Mouse (Mus musculus) megakaryocyte, embryonic 14.5 days (primary cell): ENCODE data around the gene AC109138.7. TPM values are rescaled to one million over a fixed set of nuclear protein-coding genes. Genes with fewer than 3 reads are reported as not detected.
"Not testable (repeated sequence)": the region's sequence is repeated elsewhere in the genome, so short reads cannot be mapped to it uniquely, and the experiment has no call there.

Experiments
- H3K27me3 ChIP-seq: replicated peaks from 2 replicates; pipeline ENCODE3; 2012; ENCODE audit warnings: inconsistent platforms
- H3K36me3 ChIP-seq: replicated peaks from 2 replicates; pipeline ENCODE3; 2012; ENCODE audit warnings: low read length, inconsistent platforms, mixed read lengths
- H3K4me1 ChIP-seq: 2 replicates; pipeline ENCODE4 v1.6.1; 2012; ENCODE audit warnings: inconsistent platforms
- H3K4me3 ChIP-seq: replicated peaks from 2 replicates; pipeline ENCODE3; 2012; ENCODE audit warnings: moderate library complexity, mild to moderate bottlenecking, inconsistent platforms
- H3K9me3 ChIP-seq: 2 replicates; pipeline ENCODE4 v1.6.1; 2012; ENCODE audit warnings: inconsistent platforms
- FLI1 ChIP-seq: IDR thresholded peaks from 2 replicates; pipeline ENCODE4 v1.6.1; 2012; ENCODE audit warnings: low read length, inconsistent platforms, mixed read lengths
- GATA1 ChIP-seq: IDR thresholded peaks from 3 replicates; pipeline ENCODE4 v1.6.1; 2012; ENCODE audit warnings: mixed read lengths, low read length, inconsistent platforms, borderline replicate concordance
- polyA plus RNA-seq: library from polyadenylated mRNA; stranded (reverse); fragments of >175 nt; gene quantifications from 2 replicates; pipeline ENCODE4 v1.2.3, GENCODE M21; 2012; ENCODE audit warnings: low replicate concordance; ENCODE audit not compliant: insufficient read depth

AC109138.7 gene
- polyA plus RNA-seq, 1 experiment, result 73.0 TPM

DNA sequence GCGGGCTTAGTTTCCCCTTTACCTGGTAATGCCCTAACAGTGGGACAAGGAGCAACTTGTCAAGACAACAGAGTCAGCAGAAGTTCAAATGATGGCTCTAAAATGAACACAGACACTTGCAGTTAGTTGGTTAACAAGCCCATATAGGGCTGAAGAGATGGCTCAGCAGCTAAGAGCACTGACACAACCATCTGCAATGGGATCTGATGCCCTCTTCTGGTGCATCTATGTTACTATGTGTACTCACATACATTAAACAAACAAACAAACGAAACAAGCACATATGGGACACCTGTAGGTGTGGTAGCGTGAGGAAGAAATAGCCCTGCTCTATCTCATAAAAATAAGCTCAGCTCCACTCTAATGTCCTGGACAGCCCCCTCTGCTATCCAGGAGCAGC is 28.3 kb downstream of the AC109138.7 start:
- Histone ChIP-seq H3K4me3 (no peak overlapping the region), H3K27me3 (peaks cover 18% of the 10 kb centered on the region), H3K9me3 (peaks cover 2% of the 10 kb centered on the region; the same call in 1 of the 2 replicates), H3K4me1 (peaks cover 8% of the 10 kb centered on the region; the same call in 1 of the 2 replicates), H3K36me3 (no peaks in the 10 kb centered on the region)
- no peak for TF ChIP-seq GATA1
- no peak for TF ChIP-seq FLI1

DNA sequence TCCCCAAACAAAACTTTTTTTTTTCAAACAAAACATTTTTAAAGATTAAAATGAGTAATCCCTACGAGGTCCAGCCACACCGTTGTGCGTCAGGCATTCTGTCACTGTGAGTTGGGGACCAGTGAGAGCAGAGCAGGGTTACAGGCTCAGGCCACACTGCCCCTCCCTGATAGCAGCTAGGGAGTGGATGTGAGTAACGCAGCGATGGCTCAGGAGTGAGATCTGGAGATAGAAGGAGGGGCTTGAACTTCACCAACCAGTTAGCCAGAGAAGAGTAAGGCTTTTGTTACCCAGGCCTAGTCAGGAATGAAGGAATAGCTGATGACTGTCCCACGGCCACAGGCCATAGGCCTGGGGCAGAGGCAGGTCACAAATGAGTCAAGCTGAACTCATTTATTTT is 30.6 kb downstream of the AC109138.7 start:
- Histone ChIP-seq H3K4me3 (no peak overlapping the region), H3K36me3 (no peaks in the 10 kb centered on the region), H3K9me3 (no peaks in the 10 kb centered on the region), H3K27me3 (peaks cover 11% of the 10 kb centered on the region), H3K4me1 (peaks cover 18% of the 10 kb centered on the region)
- TF ChIP-seq GATA1 (no peak), FLI1 (no peak)

DNA sequence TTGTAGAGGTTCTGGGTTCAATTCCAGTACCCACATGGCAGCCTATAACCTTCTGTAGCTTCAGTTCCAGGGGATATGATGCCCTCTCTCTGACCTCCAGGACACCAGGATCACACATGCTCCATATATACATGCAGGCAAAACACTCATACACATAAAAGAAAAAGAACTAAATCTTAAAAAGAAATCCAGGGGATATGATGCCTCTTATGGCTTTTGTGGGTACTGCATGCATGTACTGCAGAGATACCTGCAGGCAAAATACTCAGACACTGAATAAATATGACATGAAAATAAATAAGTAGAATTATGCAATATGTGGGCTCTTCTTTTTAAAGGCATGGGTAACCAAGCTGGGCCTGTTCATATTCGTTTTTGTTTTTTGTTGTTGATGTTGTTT is 32.9 kb downstream of the AC109138.7 start:
- H3K4me3 ChIP-seq, result no peak overlapping the region
- TF ChIP-seq GATA1, result no peak
- no peak for TF ChIP-seq FLI1
- peaks cover 17% of the 10 kb centered on the region for H3K4me1 ChIP-seq
- H3K27me3 ChIP-seq, result no peaks in the 10 kb centered on the region
- no peaks in the 10 kb centered on the region for H3K9me3 ChIP-seq
- H3K36me3 ChIP-seq, result no peaks in the 10 kb centered on the region

DNA sequence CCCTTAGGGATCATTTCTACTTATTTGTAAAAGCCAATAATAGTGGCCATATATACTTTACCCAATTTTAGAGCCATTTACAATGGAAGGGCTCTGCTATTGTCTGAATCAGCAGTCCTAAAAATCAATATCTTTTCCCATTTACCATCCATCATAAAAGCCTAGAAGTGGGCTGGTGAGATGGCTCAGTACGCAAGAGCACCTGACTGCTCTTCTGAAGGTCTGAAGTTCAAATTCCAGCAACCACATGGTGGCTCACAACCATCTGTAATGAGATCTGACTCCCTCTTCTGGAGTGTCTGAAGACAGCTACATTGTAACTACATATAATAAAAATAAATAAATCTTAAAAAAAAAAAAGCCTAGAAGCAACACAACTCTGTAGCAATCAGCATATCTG is 34.5 kb downstream of the AC109138.7 start:
- H3K9me3 ChIP-seq, H3K36me3 ChIP-seq, H3K27me3 ChIP-seq, H3K4me3 ChIP-seq: not testable (repeated sequence)
- peaks cover 21% of the 10 kb centered on the region for H3K4me1 ChIP-seq

DNA sequence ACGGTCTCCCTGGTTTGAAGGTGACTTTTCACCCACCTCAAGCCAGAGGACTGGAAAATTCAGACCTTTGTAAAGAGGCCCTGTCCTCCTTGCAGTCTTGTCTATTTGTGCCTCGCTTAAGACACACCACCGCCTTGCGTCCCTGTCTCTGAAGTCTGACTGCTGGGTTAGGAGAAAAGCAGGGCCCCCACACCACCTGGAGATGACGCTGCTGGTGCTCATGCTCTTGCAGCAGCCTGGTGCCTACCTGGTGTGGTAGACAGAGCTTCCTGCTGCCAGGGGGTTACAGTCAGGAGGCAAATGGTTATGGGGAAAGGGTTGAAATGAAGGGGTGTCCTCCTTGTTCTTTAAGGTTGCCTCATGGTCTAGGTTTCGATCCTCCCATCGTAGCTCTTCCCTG is 40.1 kb downstream of the AC109138.7 start:
- TF ChIP-seq GATA1, result no peak
- no peak for TF ChIP-seq FLI1
- H3K4me3 ChIP-seq, result no peak overlapping the region
- no peaks in the 10 kb centered on the region for H3K9me3 ChIP-seq
- peaks cover 27% of the 10 kb centered on the region for H3K4me1 ChIP-seq
- peaks cover 9% of the 10 kb centered on the region for H3K27me3 ChIP-seq
- H3K36me3 ChIP-seq, result no peaks in the 10 kb centered on the region

DNA sequence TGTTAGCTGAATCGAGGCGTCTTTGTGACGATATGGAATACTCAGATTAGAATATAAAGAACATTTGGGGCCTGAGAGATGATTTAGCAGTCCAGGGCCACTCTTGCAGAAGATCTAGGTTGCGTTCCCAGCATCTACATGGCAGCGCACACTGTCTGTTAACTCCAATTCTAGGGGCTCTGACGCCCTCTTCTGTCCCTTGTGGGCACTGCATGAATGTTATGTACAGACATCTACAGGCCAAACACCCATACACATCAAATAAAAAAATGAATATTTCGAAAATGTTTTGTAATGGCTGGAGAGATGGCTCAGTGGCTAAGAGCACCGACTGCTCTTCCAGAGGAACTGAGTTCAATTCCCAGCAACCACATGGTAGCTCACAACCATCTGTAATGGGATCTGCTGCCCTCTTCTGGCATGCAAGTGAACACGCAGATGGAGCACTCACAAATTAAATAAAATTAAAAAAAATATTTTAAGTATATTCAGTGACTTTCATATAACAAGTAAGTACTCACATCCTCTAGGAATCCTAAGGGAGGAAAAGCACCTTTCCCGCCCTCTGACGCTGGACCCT is 41.5 kb downstream of the AC109138.7 start:
- no peak overlapping the region for H3K4me3 ChIP-seq
- H3K9me3 ChIP-seq, result no peaks in the 10 kb centered on the region
- H3K27me3 ChIP-seq, result peaks cover 9% of the 10 kb centered on the region
- peaks cover 34% of the 10 kb centered on the region for H3K4me1 ChIP-seq
- no peak for TF ChIP-seq FLI1
- TF ChIP-seq GATA1, result no peak
- no peaks in the 10 kb centered on the region for H3K36me3 ChIP-seq

DNA sequence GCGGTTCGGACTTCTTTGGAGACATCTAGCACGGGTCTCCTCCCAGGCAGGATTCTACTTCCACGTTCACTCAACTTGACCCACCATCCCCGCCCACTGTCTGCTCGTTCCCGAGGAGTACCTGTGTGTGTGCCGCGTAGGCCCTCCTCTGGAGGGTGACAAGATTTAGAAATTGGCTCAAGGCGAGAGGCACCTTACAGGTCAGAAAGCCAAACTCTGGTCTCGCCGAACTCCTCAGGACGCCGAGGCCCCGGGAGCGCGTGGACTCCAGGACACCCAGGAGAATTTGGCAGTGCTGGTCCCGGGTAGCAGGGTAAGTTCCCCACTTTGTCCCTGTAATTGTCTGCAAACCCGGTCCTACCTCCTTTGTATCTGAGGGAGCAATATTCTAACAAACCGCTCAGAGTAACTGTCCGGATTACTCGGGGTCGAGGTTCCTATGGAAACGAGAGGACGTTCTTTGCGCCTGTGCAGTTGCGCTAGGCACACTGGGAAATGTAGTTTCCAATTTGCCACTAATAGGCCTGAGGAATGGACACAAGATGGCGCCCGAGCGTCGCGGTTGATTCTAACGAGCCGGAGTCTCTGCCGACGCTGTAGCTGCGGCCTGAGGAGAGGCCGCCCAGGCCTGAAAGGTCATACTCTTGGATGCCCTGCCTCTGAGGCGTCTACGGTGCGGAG is 43.2 kb downstream of the AC109138.7 start:
- Histone ChIP-seq H3K9me3 (no peaks in the 10 kb centered on the region), H3K27me3 (peaks cover 9% of the 10 kb centered on the region), H3K36me3 (peaks cover 12% of the 10 kb centered on the region), H3K4me1 (peaks cover 48% of the 10 kb centered on the region), H3K4me3 (peak overlapping the region; percentile 96)
- TF ChIP-seq FLI1 (no peak), GATA1 (no peak)

DNA sequence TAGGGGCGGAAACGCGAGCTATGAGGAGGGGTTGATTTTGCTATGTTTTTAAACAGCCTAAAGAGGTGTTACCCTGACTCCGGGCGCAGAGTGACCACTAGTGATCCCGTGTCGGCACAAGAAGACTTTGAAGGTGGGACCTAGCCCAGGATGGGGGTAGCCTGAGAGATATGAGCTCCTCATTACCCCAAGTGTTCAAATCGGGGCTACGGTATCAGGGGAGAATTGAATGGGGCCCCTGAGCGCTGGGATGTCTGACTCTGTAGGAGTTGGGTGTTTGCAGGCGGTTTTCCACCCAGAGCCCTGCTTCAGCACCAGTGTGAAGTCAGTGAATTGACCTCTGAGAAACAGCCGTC is 43.7 kb downstream of the AC109138.7 start:
- Histone ChIP-seq H3K4me3 (peak overlapping the region; percentile 96), H3K36me3 (peaks cover 17% of the 10 kb centered on the region), H3K4me1 (peaks cover 48% of the 10 kb centered on the region), H3K9me3 (no peaks in the 10 kb centered on the region), H3K27me3 (peaks cover 7% of the 10 kb centered on the region)
- TF ChIP-seq FLI1 (no peak), GATA1 (no peak)

DNA sequence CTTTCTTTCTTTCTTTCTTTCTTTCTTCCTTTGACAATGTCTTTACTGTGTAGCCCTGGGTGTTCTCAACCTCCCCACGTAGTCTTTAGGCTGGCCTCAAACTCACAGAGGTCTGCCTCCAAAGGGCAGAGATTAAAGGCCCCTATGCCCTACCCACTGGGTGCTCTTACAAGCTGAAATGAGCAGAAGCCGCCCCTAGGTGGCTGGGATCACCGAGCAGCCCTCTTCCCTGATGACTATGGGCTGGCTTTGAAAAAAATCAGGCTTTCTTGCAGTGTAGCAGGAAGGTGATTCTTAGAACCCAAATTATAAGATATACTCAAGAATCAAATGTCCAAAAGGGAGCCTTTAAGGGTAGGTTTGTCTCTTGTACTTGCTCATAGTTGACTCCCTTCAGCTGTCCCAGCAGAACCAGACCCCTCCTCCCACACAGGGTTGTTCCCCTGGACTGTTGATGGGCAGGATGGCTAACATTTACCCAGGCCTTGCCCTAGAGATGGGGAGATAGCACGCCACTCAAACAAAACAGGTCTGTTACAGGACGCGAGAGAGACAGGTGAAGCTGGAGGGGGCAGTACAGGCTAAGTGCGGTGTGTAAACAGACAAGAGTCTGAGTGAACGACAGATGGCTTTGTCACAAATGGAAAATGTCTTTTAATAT is 47.0 kb downstream of the AC109138.7 start:
- peaks cover under 1% of the 10 kb centered on the region for H3K27me3 ChIP-seq
- no peaks in the 10 kb centered on the region for H3K9me3 ChIP-seq
- peaks cover 50% of the 10 kb centered on the region for H3K36me3 ChIP-seq
- H3K4me3 ChIP-seq, result no peak overlapping the region
- no peak for TF ChIP-seq FLI1
- TF ChIP-seq GATA1, result no peak
- peaks cover 58% of the 10 kb centered on the region for H3K4me1 ChIP-seq

DNA sequence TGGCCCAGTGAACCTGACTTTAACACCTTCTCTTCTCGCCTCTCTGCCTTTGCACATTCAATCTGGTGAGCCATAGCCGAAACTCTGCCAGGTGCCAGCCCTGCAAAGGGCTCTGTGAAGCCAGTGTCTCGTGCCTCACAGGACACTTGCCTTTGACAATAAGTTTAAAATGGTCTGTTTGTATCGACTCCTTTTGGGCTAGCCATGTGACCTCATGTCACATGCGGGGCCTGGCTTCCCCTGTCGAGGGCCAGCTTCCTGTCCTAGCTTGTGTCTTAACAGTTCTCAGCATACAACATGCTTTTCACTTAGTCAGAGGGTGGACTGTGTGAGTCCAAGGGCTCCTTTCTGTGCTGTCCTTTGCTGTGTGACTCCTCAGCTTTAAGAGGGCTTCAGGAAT is 48.6 kb downstream of the AC109138.7 start:
- peak overlapping the region; percentile 9 for H3K4me3 ChIP-seq
- no peaks in the 10 kb centered on the region for H3K9me3 ChIP-seq
- TF ChIP-seq FLI1 (no peak), GATA1 (no peak)
- H3K4me1 ChIP-seq, result peaks cover 47% of the 10 kb centered on the region
- peaks cover 64% of the 10 kb centered on the region for H3K36me3 ChIP-seq
- H3K27me3 ChIP-seq, result peaks cover 2% of the 10 kb centered on the region
